Mouse (Mus musculus) liver, postnatal 0 days (tissue): ENCODE measurements around the gene Gm20517. TPM values are rescaled to one million over a fixed set of nuclear protein-coding genes. Genes with fewer than 3 reads are reported as not detected.

Experiments
- ATAC-seq: fragments of 200-750 bp; cut with Nextera tagmentation; 2 replicates; pipeline ENCODE4 v1.8.0; 2017; ENCODE audit warnings: mild to moderate bottlenecking, moderate library complexity
- DNase-seq: peaks from one replicate; pipeline ENCODE4 v3.0.0-alpha.2; 2016
- H3K27ac ChIP-seq: fragments of 300-500 bp; sonication (generic); 2 replicates; pipeline ENCODE4 v1.5.1; 2014; ENCODE audit warnings: antibody characterized with exemption, moderate library complexity, mild to moderate bottlenecking, low read depth
- H3K27me3 ChIP-seq: fragments of 300-500 bp; sonication (generic); 2 replicates; pipeline ENCODE4 v1.6.1; 2014; ENCODE audit warnings: low read length, control low read depth, mixed read lengths; ENCODE audit not compliant: insufficient read depth
- H3K36me3 ChIP-seq: fragments of 300-500 bp; sonication (generic); replicated peaks from 2 replicates; pipeline ENCODE4 v1.6.1; 2014; ENCODE audit warnings: mild to moderate bottlenecking, control low read depth, low read length, moderate library complexity, mixed read lengths; ENCODE audit not compliant: insufficient read depth
- H3K4me1 ChIP-seq: fragments of 300-500 bp; sonication (generic); 2 replicates; pipeline ENCODE4 v1.6.1; 2014; ENCODE audit warnings: antibody characterized with exemption, mild to moderate bottlenecking, control low read depth; ENCODE audit not compliant: insufficient read depth
- H3K4me2 ChIP-seq: fragments of 300-500 bp; sonication (generic); 2 replicates; pipeline ENCODE4 v1.6.1; 2014; ENCODE audit warnings: low read depth, mild to moderate bottlenecking, low read length, moderate library complexity, mixed read lengths
- H3K4me3 ChIP-seq: fragments of 300-500 bp; sonication (generic); 2 replicates; pipeline ENCODE4 v1.5.1; 2014; ENCODE audit warnings: low read depth, low read length
- H3K9ac ChIP-seq: fragments of 300-500 bp; sonication (generic); replicated peaks from 2 replicates; pipeline ENCODE4 v1.6.1; 2014; ENCODE audit warnings: mild to moderate bottlenecking, moderate library complexity
- H3K9me3 ChIP-seq: fragments of 300-500 bp; sonication (generic); 2 replicates; pipeline ENCODE4 v1.6.1; 2016; ENCODE audit warnings: mild to moderate bottlenecking, control low read depth, low read length, mixed read lengths
- CTCF ChIP-seq: sonication (generic); IDR thresholded peaks from 2 replicates; pipeline ENCODE4 v1.5.1; 2016; ENCODE audit warnings: antibody characterized with exemption, low read depth
- EP300 ChIP-seq: IDR thresholded peaks from 2 replicates; pipeline ENCODE4 v1.6.1; 2016; ENCODE audit warnings: antibody characterized with exemption, low read depth, mild to moderate bottlenecking
- WGBS: fragments of 180-500 bp; shearing (Covaris S2); extraction: QIAGEN DNeasy Blood & Tissue Kit; methylation state at CpG from one replicate; pipeline ENCODE4 v1.1.7; 2014; ENCODE audit not compliant: insufficient replicate concordance; 5-methylcytosine and 5-hydroxymethylcytosine counted together
- polyA plus RNA-seq: library from polyadenylated mRNA; unstranded; fragments of >200 nt; fragmentation: Nextera tagmentation; extraction: Ambion mirVana; gene quantifications from 2 replicates; pipeline ENCODE4 v1.2.1, GENCODE M21; 2015

The Gm20517 gene
- polyA plus RNA-seq, 1 experiment from 2014 or later: 0.79 TPM

- H3K9ac ChIP-seq: 0 out of 2 replicates have a peak overlapping the region, but pooled peaks have one; percentile 9
- no peak overlapping the region for H3K4me2 ChIP-seq
- ATAC-seq: no peak
- peaks cover 40% of the 10 kb centered on the region for H3K4me1 ChIP-seq
- peaks cover 72% of the 10 kb centered on the region for H3K36me3 ChIP-seq
- peak; percentile 33 for DNase-seq
- H3K27me3 ChIP-seq: no peaks in the 10 kb centered on the region
- H3K27ac ChIP-seq: peak overlapping the region; percentile 93
- no peak overlapping the region for H3K4me3 ChIP-seq
- TF ChIP-seq EP300 (no peak), CTCF (no peak)
- no peaks in the 10 kb centered on the region for H3K9me3 ChIP-seq
- 73% methylated on average over 11 of the region's 11 CpGs for WGBS
Measured at GRCm38 (mm10) chr17:47599511-47600297, 11.7 kb upstream of the Gm20517 start.

- Histone ChIP-seq H3K27ac (peak overlapping the region; percentile 93), H3K4me2 (no peak overlapping the region), H3K9me3 (no peaks in the 10 kb centered on the region), H3K36me3 (peaks cover 80% of the 10 kb centered on the region), H3K9ac (no peak overlapping the region), H3K4me1 (peaks cover 40% of the 10 kb centered on the region), H3K27me3 (no peaks in the 10 kb centered on the region), H3K4me3 (no peak overlapping the region)
- WGBS: 75% methylated on average over 13 of the region's 13 CpGs
- TF ChIP-seq CTCF: no peak
- ATAC-seq: no peak
- DNase-seq: no peak
Measured at GRCm38 (mm10) chr17:47600601-47601388, 10.6 kb upstream of the Gm20517 start.

- Histone ChIP-seq H3K4me2 (no peak overlapping the region), H3K9ac (no peak overlapping the region), H3K36me3 (peaks cover 82% of the 10 kb centered on the region), H3K9me3 (no peaks in the 10 kb centered on the region), H3K4me3 (no peak overlapping the region), H3K27me3 (no peaks in the 10 kb centered on the region), H3K4me1 (peaks cover 37% of the 10 kb centered on the region), H3K27ac (peak overlapping the region; percentile 93; the same call in 1 of the 2 replicates)
- WGBS: 89% methylated on average over 10 of the region's 10 CpGs
- no peak for ATAC-seq
- TF ChIP-seq CTCF (no peak), EP300 (no peak)
- peak; percentile 26 for DNase-seq
Measured at GRCm38 (mm10) chr17:47601389-47601755, 10.0 kb upstream of the Gm20517 start.

- H3K4me1 ChIP-seq: peaks cover 28% of the 10 kb centered on the region
- no peaks in the 10 kb centered on the region for H3K9me3 ChIP-seq
- DNase-seq (no peak), ATAC-seq (no peak)
- H3K36me3 ChIP-seq: peaks cover 81% of the 10 kb centered on the region
- WGBS: 93% methylated on average over 11 of the region's 11 CpGs
- H3K27ac ChIP-seq: no peak overlapping the region
- no peak overlapping the region for H3K9ac ChIP-seq
- no peaks in the 10 kb centered on the region for H3K27me3 ChIP-seq
- no peak overlapping the region for H3K4me2 ChIP-seq
- no peak overlapping the region for H3K4me3 ChIP-seq
- TF ChIP-seq EP300 (no peak), CTCF (no peak)
Measured at GRCm38 (mm10) chr17:47602289-47602688, 9.1 kb upstream of the Gm20517 start.

- WGBS: 75% methylated on average over 5 of the region's 5 CpGs
- no peak for DNase-seq
- Histone ChIP-seq H3K4me1 (peaks cover 10% of the 10 kb centered on the region), H3K27ac (no peak overlapping the region), H3K27me3 (no peaks in the 10 kb centered on the region), H3K4me2 (no peak overlapping the region), H3K4me3 (no peak overlapping the region), H3K36me3 (peaks cover 55% of the 10 kb centered on the region), H3K9me3 (no peaks in the 10 kb centered on the region), H3K9ac (no peak overlapping the region)
- TF ChIP-seq CTCF: peak; percentile 64
- no peak for TF ChIP-seq EP300
- ATAC-seq: no peak
Measured at GRCm38 (mm10) chr17:47606220-47606619, 5.2 kb upstream of the Gm20517 start.

GRCm38 (mm10) chr17:47609182-47609581 lies 2.2 kb upstream of the Gm20517 start:
- no peak for TF ChIP-seq EP300
- TF ChIP-seq CTCF: no peak
- H3K27me3 ChIP-seq: no peaks in the 10 kb centered on the region
- H3K27ac ChIP-seq: peak overlapping the region; percentile 37; the same call in 1 of the 2 replicates
- H3K4me2 ChIP-seq: peak overlapping the region; percentile 98; the same call in 1 of the 2 replicates
- H3K9ac ChIP-seq: no peak overlapping the region
- WGBS: 71% methylated on average over 4 of the region's 4 CpGs
- peaks cover 36% of the 10 kb centered on the region for H3K36me3 ChIP-seq
- H3K9me3 ChIP-seq: no peaks in the 10 kb centered on the region
- H3K4me3 ChIP-seq: no peak overlapping the region
- no peak for ATAC-seq
- H3K4me1 ChIP-seq: peaks cover 21% of the 10 kb centered on the region
- DNase-seq: no peak
